Mouse (Mus musculus): ENCODE results near the gene Rangap1. TPM values are rescaled to one million over a fixed set of nuclear protein-coding genes. Genes with fewer than 3 reads are reported as not detected.
"Not testable (repeated sequence)": the region's sequence is repeated elsewhere in the genome, so short reads cannot be mapped to it uniquely, and the experiment has no call there.

The Rangap1 gene
- polyA plus RNA-seq, 1 experiment = 44.2 TPM

GRCm38 (mm10) chr15:81758701-81759100, 13.4 kb upstream of the Rangap1 start:
- no peaks in the 10 kb centered on the region for H3K27me3 ChIP-seq (ENCODE audit: control insufficient read depth)
- TF ChIP-seq GATA1 (IDR thresholded peaks at IDR 0.05; ENCODE audit: low read length) (no peak), TAL1 (IDR thresholded peaks at IDR 0.05; ENCODE audit: low read length) (no peak)
- H3K4me1 ChIP-seq (ENCODE audit: control insufficient read depth) = peaks cover 26% of the 10 kb centered on the region
- peaks cover 18% of the 10 kb centered on the region for H3K36me3 ChIP-seq (ENCODE audit: control insufficient read depth)
- no peak overlapping the region for H3K4me3 ChIP-seq (replicated peaks)
- H3K9me3 ChIP-seq (ENCODE audit: control insufficient read depth, low read length) = peaks cover 6% of the 10 kb centered on the region

GRCm38 (mm10) chr15:81753669-81754068, 8.3 kb upstream of the Rangap1 start:
- TF ChIP-seq TAL1 (IDR thresholded peaks at IDR 0.05; ENCODE audit: low read length) (no peak), GATA1 (IDR thresholded peaks at IDR 0.05; ENCODE audit: low read length) (no peak)
- Histone ChIP-seq H3K4me1 (ENCODE audit: control insufficient read depth) (peaks cover 20% of the 10 kb centered on the region), H3K9me3 (ENCODE audit: control insufficient read depth, low read length) (peaks cover 3% of the 10 kb centered on the region)

GRCm38 (mm10) chr15:81749742-81750141, 4.4 kb upstream of the Rangap1 start:
- Histone ChIP-seq H3K9me3 (ENCODE audit: control insufficient read depth, low read length) (no peaks in the 10 kb centered on the region), H3K4me3 (replicated peaks) (no peak overlapping the region), H3K4me1 (ENCODE audit: control insufficient read depth) (peaks cover 33% of the 10 kb centered on the region), H3K27me3 (ENCODE audit: control insufficient read depth) (peaks cover 2% of the 10 kb centered on the region; the same call in 1 of the 2 replicates), H3K36me3 (ENCODE audit: control insufficient read depth) (no peaks in the 10 kb centered on the region; the same call in none of the 2 replicates)
- TF ChIP-seq GATA1 (IDR thresholded peaks at IDR 0.05; ENCODE audit: low read length) (no peak), TAL1 (IDR thresholded peaks at IDR 0.05; ENCODE audit: low read length) (no peak)

More at GRCm38 (mm10) chr15:81753669-81754068, 8.3 kb upstream of the Rangap1 start:
- H3K27me3 ChIP-seq (ENCODE audit: control insufficient read depth) = no peaks in the 10 kb centered on the region
- H3K4me3 ChIP-seq (replicated peaks) = no peak overlapping the region
- H3K36me3 ChIP-seq (ENCODE audit: control insufficient read depth) = peaks cover 8% of the 10 kb centered on the region

- Histone ChIP-seq H3K27me3 (ENCODE audit: control insufficient read depth) (peaks cover 9% of the 10 kb centered on the region), H3K36me3 (ENCODE audit: control insufficient read depth) (no peaks in the 10 kb centered on the region), H3K4me3 (replicated peaks) (peak overlapping the region; percentile 75), H3K9me3 (ENCODE audit: control insufficient read depth, low read length) (no peaks in the 10 kb centered on the region), H3K4me1 (ENCODE audit: control insufficient read depth) (peaks cover 21% of the 10 kb centered on the region)
- no peak for TF ChIP-seq TAL1 (IDR thresholded peaks at IDR 0.05; ENCODE audit: low read length)
- no peak for TF ChIP-seq GATA1 (IDR thresholded peaks at IDR 0.05; ENCODE audit: low read length)
Observed at GRCm38 (mm10) chr15:81745601-81746114, 328 bp upstream of the Rangap1 start.

GRCm38 (mm10) chr15:81742368-81742767, 3.0 kb downstream of the Rangap1 start:
- not testable (repeated sequence) for H3K9me3 ChIP-seq (ENCODE audit: control insufficient read depth, low read length); H3K27me3 ChIP-seq (ENCODE audit: control insufficient read depth); H3K4me3 ChIP-seq (replicated peaks); H3K36me3 ChIP-seq (ENCODE audit: control insufficient read depth)
- H3K4me1 ChIP-seq (ENCODE audit: control insufficient read depth) = peaks cover 21% of the 10 kb centered on the region

GRCm38 (mm10) chr15:81739924-81740323, 5.4 kb downstream of the Rangap1 start:
- Histone ChIP-seq H3K4me1 (ENCODE audit: control insufficient read depth) (peaks cover 9% of the 10 kb centered on the region), H3K27me3 (ENCODE audit: control insufficient read depth) (peaks cover 12% of the 10 kb centered on the region), H3K9me3 (ENCODE audit: control insufficient read depth, low read length) (no peaks in the 10 kb centered on the region), H3K4me3 (replicated peaks) (no peak overlapping the region), H3K36me3 (ENCODE audit: control insufficient read depth) (no peaks in the 10 kb centered on the region)
- no peak for TF ChIP-seq TAL1 (IDR thresholded peaks at IDR 0.05; ENCODE audit: low read length)
- no peak for TF ChIP-seq GATA1 (IDR thresholded peaks at IDR 0.05; ENCODE audit: low read length)

- H3K4me3 ChIP-seq (replicated peaks) = no peak overlapping the region
- H3K4me1 ChIP-seq (ENCODE audit: control insufficient read depth) = peaks cover 5% of the 10 kb centered on the region
- H3K27me3 ChIP-seq (ENCODE audit: control insufficient read depth) = peaks cover 11% of the 10 kb centered on the region
- H3K36me3 ChIP-seq (ENCODE audit: control insufficient read depth) = no peaks in the 10 kb centered on the region
- H3K9me3 ChIP-seq (ENCODE audit: control insufficient read depth, low read length) = no peaks in the 10 kb centered on the region
- TF ChIP-seq GATA1 (IDR thresholded peaks at IDR 0.05; ENCODE audit: low read length) = no peak
- no peak for TF ChIP-seq TAL1 (IDR thresholded peaks at IDR 0.05; ENCODE audit: low read length)
Observed at GRCm38 (mm10) chr15:81739296-81739695, 6.0 kb downstream of the Rangap1 start.

GRCm38 (mm10) chr15:81735075-81735474, 10.3 kb downstream of the Rangap1 start:
- Histone ChIP-seq H3K4me1 (ENCODE audit: control insufficient read depth) (peaks cover 7% of the 10 kb centered on the region), H3K27me3 (ENCODE audit: control insufficient read depth) (peaks cover 17% of the 10 kb centered on the region), H3K36me3 (ENCODE audit: control insufficient read depth) (no peaks in the 10 kb centered on the region), H3K4me3 (replicated peaks) (no peak overlapping the region), H3K9me3 (ENCODE audit: control insufficient read depth, low read length) (no peaks in the 10 kb centered on the region)
- no peak for TF ChIP-seq GATA1 (IDR thresholded peaks at IDR 0.05; ENCODE audit: low read length)

- no peaks in the 10 kb centered on the region for H3K9me3 ChIP-seq (ENCODE audit: control insufficient read depth, low read length)
- peaks cover 34% of the 10 kb centered on the region for H3K36me3 ChIP-seq (ENCODE audit: control insufficient read depth)
- peaks cover 35% of the 10 kb centered on the region for H3K4me1 ChIP-seq (ENCODE audit: control insufficient read depth)
- H3K27me3 ChIP-seq (ENCODE audit: control insufficient read depth) = peaks cover 13% of the 10 kb centered on the region
- TF ChIP-seq TAL1 (IDR thresholded peaks at IDR 0.05; ENCODE audit: low read length) (no peak), GATA1 (IDR thresholded peaks at IDR 0.05; ENCODE audit: low read length) (no peak)
- peak overlapping the region; percentile 83 for H3K4me3 ChIP-seq (replicated peaks)
Observed at GRCm38 (mm10) chr15:81729792-81730635, 15.3 kb downstream of the Rangap1 start.
